Mouse (Mus musculus) intestine, embryonic 16.5 days (tissue): Measurements from ENCODE around the gene Fen1. TPM values are rescaled to one million over a fixed set of nuclear protein-coding genes. Genes with fewer than 3 reads are reported as not detected.
"Not testable (repeated sequence)": the region's sequence is repeated elsewhere in the genome, so short reads cannot be mapped to it uniquely, and the experiment has no call there.

Source experiments
- ATAC-seq: fragments of 200-750 bp; cut with Nextera tagmentation; 2 replicates; pipeline ENCODE4 v1.8.0; 2017; ENCODE audit warnings: moderate TSS enrichment, moderate library complexity
- H3K27ac ChIP-seq: fragments of 300-500 bp; sonication (generic); 2 replicates; pipeline ENCODE4 v1.5.1; 2014; ENCODE audit warnings: mild to moderate bottlenecking, low read length
- H3K27me3 ChIP-seq: fragments of 300-500 bp; sonication (generic); replicated peaks from 2 replicates; pipeline ENCODE4 v1.6.1; 2014; ENCODE audit warnings: low read length, control low read depth, mixed read lengths; ENCODE audit not compliant: control insufficient read depth, insufficient read depth
- H3K36me3 ChIP-seq: fragments of 300-500 bp; sonication (generic); 2 replicates; pipeline ENCODE4 v1.6.1; 2014; ENCODE audit warnings: low read length, control low read depth; ENCODE audit not compliant: control insufficient read depth, insufficient read depth
- H3K4me1 ChIP-seq: fragments of 300-500 bp; sonication (generic); 2 replicates; pipeline ENCODE4 v1.6.1; 2014; ENCODE audit warnings: low read length, control low read depth, mixed read lengths; ENCODE audit not compliant: control insufficient read depth, insufficient read depth
- H3K4me2 ChIP-seq: fragments of 300-500 bp; sonication (generic); 2 replicates; pipeline ENCODE4 v1.6.1; 2014; ENCODE audit warnings: low read depth, low read length, control low read depth
- H3K4me3 ChIP-seq: fragments of 300-500 bp; sonication (generic); 2 replicates; pipeline ENCODE4 v1.5.1; 2014; ENCODE audit warnings: mild to moderate bottlenecking, low read length
- H3K9ac ChIP-seq: fragments of 300-500 bp; sonication (generic); 2 replicates; pipeline ENCODE4 v1.6.1; 2014; ENCODE audit warnings: low read depth, low read length
- H3K9me3 ChIP-seq: fragments of 300-500 bp; sonication (generic); 2 replicates; pipeline ENCODE4 v1.6.1; 2016; ENCODE audit warnings: low read length, control low read depth; ENCODE audit not compliant: control insufficient read depth
- WGBS: fragments of 180-500 bp; shearing (Covaris S2); extraction: QIAGEN DNeasy Blood & Tissue Kit; methylation state at CpG from one replicate; pipeline ENCODE4 v1.1.7; 2014; 5-methylcytosine and 5-hydroxymethylcytosine counted together
- polyA plus RNA-seq: library from polyadenylated mRNA; unstranded; fragments of >200 nt; fragmentation: Nextera tagmentation; extraction: Ambion mirVana; gene quantifications from 2 replicates; pipeline ENCODE4 v1.2.1, GENCODE M21; 2015

Gene Fen1
- polyA plus RNA-seq, 1 experiment from 2014 or later = 87.8 TPM

DNA sequence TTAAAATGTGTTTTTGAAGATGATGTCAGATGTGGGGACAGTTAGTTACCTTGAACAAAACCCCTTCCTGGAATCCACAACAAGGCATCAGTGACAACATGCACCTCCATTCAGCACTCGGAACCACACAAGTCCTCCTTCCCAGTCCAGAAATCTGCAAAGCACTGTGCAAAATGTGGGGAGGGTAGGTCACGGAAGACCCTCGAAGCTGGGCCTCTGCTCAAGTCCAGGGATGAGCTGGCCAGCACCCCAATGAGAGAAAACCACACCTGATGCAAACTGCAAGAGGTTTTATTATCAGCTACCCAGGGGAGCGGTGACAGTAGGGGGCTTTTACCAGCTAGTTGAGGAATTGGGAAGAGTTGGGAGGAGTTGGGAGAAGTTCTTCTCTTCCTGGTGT lies 29.0 kb downstream of the Fen1 start:
- H3K27me3 ChIP-seq = no peaks in the 10 kb centered on the region
- no peak overlapping the region for H3K4me2 ChIP-seq
- WGBS = 76% methylated on average over 4 of the region's 4 CpGs
- H3K9ac ChIP-seq = no peak overlapping the region
- no peaks in the 10 kb centered on the region for H3K9me3 ChIP-seq
- no peak overlapping the region for H3K27ac ChIP-seq
- H3K4me1 ChIP-seq = no peaks in the 10 kb centered on the region
- no peak for ATAC-seq
- no peak overlapping the region for H3K4me3 ChIP-seq
- no peaks in the 10 kb centered on the region for H3K36me3 ChIP-seq

DNA sequence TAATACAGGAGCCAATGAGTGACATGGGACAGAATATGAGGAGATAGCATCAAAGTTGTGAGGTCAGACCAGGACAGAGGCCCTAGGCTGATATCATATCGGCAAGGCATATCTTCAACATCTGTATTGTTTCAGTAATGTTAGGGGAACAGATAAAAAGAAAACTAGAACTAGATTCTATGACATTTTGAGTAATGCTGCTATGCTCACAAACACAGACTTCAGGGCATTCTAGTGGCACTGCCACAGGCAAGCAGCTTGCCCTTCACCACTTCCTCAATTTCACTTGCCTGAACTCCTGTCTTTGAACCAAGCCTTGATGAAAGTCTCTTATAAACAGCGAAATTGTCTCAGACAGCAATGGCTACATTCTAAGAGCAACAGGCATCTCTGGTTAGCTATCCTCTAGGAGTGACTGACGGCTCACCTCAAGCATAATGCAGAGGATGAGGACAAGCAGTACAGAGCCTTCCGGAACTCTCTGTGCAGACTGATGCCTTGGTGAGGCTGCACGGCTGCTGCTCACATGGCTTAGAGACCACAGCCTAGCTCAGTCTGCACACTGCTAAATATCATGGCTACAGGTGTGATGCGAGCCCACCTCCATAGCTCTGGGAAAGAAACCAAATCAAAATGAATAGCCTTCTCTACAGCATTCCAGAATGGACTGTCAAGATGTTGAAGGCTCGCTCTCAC lies 30.0 kb downstream of the Fen1 start:
- Histone ChIP-seq H3K4me3 (no peak overlapping the region), H3K9ac (no peak overlapping the region), H3K36me3 (no peaks in the 10 kb centered on the region), H3K4me2 (no peak overlapping the region), H3K27me3 (no peaks in the 10 kb centered on the region), H3K9me3 (no peaks in the 10 kb centered on the region), H3K4me1 (no peaks in the 10 kb centered on the region), H3K27ac (no peak overlapping the region)
- ATAC-seq = no peak
- WGBS = 87% methylated on average over 7 of the region's 7 CpGs

DNA sequence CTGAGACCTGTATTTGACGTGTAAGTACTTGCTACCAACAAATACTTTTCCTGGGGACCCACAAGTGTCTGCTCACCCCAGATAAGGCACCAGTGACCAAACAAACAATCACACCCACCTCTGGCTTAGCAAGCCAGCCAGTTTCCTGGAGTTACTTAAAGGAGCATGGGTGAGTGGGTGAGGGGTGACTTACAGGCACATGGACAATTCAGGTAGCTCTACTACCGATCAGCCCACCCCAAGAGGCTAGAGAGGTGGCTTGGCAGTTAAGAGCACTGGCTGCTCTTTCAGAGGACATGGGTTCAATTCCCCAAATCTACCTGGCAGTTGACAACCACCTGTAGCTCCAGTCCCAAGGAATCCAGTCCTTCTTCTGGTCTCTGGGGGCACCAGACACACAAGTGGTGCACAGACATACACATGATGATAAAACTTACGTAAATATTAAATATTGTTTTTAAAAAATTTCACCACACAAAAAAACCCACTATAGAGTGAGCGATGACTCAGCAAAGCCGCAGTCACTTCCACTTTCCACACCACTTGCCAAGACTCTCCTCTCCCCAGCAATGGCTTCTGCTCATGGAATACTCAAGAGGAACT lies 30.8 kb downstream of the Fen1 start:
- WGBS = 76% methylated on average over 5 of the region's 5 CpGs
- no peaks in the 10 kb centered on the region for H3K9me3 ChIP-seq
- no peaks in the 10 kb centered on the region for H3K27me3 ChIP-seq
- no peaks in the 10 kb centered on the region for H3K4me1 ChIP-seq
- no peak overlapping the region for H3K9ac ChIP-seq
- H3K4me3 ChIP-seq = no peak overlapping the region
- no peaks in the 10 kb centered on the region for H3K36me3 ChIP-seq
- peak; percentile 59; the same call in 1 of the 2 replicates for ATAC-seq
- H3K4me2 ChIP-seq = no peak overlapping the region
- no peak overlapping the region for H3K27ac ChIP-seq

DNA sequence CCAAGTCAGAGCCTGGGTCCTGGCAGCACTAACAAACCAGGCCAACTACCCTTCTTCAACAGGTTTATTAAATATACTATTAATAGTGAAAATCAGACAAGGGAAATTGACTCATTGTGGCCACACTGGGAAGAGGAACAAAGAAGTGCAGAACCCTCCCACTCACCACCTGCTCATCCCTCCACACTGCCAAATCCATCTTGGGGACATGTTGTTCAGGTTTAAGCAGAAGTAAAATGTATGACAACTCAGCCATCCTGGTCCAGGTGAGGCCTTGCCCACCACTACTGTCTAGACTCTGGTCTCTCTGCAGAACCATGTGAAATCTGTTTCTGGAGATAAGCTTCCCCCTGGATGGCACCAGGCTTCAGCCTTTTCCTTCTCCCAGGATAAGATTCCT lies 32.1 kb downstream of the Fen1 start:
- H3K4me3 ChIP-seq = no peak overlapping the region
- no peaks in the 10 kb centered on the region for H3K4me1 ChIP-seq
- H3K27ac ChIP-seq = no peak overlapping the region
- H3K4me2 ChIP-seq = no peak overlapping the region
- H3K36me3 ChIP-seq = no peaks in the 10 kb centered on the region
- no peak overlapping the region for H3K9ac ChIP-seq
- H3K9me3 ChIP-seq = no peaks in the 10 kb centered on the region
- no peaks in the 10 kb centered on the region for H3K27me3 ChIP-seq
- no peak for ATAC-seq

DNA sequence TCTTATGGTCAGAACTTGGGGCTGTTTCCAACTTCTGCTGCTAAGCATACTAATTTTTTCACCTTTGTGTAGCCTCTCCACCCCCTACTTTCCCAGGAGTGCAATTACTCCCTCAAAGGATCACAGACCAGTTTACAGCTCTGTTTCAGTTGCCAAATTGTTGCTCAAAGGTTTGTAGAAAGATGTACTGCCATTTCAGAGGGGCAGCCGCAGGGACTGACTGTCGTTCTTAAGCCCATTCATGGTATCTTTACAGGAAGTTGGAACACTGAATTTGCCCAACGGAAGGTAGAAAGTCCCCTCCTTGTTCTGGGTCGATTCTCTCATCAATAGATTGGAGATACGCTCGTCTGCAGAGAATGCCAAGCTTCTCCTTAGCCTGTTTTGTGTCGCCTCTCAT lies 32.6 kb downstream of the Fen1 start:
- no peaks in the 10 kb centered on the region for H3K9me3 ChIP-seq

DNA sequence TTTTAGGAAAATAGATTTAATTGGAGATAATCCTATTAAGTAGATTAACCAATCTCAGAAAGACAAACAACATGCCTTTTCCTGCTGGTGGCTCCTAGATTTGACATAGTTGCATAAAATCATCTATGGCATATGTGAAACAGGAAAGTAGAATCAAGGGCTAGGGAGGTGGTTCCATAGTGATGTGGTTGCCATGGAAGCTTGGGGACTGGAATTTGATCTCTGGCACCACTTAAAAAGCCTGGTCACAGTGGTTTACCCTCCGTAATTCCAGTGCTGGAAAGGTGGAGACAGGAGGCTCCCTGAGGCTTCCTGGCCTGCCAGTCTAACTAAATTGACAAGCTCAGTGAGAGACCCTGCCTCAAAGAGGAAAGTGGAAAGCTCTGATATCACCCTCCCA lies 33.5 kb downstream of the Fen1 start:
- WGBS = 38% methylated on average over 1 of the region's 1 CpGs
- ATAC-seq = no peak

More for the DNA sequence above, 32.6 kb downstream of the Fen1 start:
- Histone ChIP-seq H3K9ac (no peak overlapping the region), H3K27ac (no peak overlapping the region), H3K27me3 (no peaks in the 10 kb centered on the region), H3K4me2 (no peak overlapping the region), H3K36me3 (no peaks in the 10 kb centered on the region), H3K4me3 (no peak overlapping the region), H3K4me1 (no peaks in the 10 kb centered on the region)
- 80% methylated on average over 7 of the region's 7 CpGs for WGBS
- ATAC-seq = no peak

DNA sequence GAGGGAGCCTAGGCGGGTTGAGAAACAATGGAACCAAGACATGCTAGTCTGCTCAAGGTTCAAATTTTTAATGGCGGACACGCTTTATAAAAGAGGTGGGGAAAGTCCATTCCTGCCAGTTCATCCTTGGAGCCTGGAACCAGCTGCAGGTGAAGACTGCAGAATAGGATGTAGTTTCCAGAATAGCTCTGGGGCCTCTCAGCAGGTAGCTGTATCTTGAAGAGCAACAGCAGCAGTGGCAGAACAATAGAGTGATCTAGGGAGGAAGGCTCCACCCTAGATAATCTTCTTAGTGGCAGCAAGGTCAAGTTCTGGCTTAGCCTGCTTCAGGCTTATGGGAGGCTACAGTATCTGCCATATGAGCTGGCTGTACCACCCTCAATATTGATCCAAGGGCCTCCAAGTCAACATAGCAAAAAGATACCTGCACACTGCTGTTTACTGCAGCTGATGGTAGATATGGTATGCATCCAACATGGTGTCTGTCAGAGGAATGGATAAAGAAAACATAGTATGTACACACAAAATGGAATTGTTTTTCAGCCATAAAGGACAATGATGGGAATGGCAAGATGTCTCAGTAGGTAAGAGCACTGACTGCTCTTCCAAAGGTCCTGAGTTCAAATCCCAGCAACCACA lies 34.2 kb downstream of the Fen1 start:
- H3K9me3 ChIP-seq, H3K36me3 ChIP-seq, H3K4me2 ChIP-seq, ATAC-seq, H3K9ac ChIP-seq, H3K4me3 ChIP-seq, H3K27me3 ChIP-seq, H3K27ac ChIP-seq, H3K4me1 ChIP-seq: not testable (repeated sequence)
- 83% methylated on average over 3 of the region's 3 CpGs for WGBS

More for the DNA sequence above, 33.5 kb downstream of the Fen1 start:
- Histone ChIP-seq H3K4me2 (no peak overlapping the region), H3K4me1 (no peaks in the 10 kb centered on the region), H3K36me3 (no peaks in the 10 kb centered on the region), H3K27me3 (no peaks in the 10 kb centered on the region), H3K27ac (no peak overlapping the region), H3K9ac (no peak overlapping the region), H3K4me3 (no peak overlapping the region), H3K9me3 (no peaks in the 10 kb centered on the region)

DNA sequence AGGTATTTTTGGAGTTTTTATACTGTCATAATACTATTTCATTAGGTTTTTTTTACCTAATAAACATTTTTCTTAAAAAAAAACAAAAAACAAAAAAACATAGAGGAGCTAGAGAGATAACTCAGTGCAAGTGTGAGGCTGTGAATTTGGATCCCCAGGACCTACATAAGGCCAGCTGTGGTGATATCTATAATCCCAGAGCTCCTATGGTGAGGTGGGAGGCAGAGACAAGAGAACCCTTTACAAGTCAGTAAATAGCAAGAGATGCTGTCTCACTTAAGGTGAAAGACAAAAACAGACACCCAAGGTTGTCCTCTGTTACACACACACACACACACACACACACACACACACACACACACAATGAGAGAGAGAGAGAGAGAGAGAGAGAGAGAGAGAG lies 34.8 kb downstream of the Fen1 start:
- no peak overlapping the region for H3K4me3 ChIP-seq
- H3K27ac ChIP-seq = no peak overlapping the region
- no peaks in the 10 kb centered on the region for H3K36me3 ChIP-seq
- no peak overlapping the region for H3K4me2 ChIP-seq
- H3K9ac ChIP-seq = no peak overlapping the region
- no peak for ATAC-seq
- no peaks in the 10 kb centered on the region for H3K4me1 ChIP-seq
- H3K27me3 ChIP-seq = no peaks in the 10 kb centered on the region
- H3K9me3 ChIP-seq = no peaks in the 10 kb centered on the region

DNA sequence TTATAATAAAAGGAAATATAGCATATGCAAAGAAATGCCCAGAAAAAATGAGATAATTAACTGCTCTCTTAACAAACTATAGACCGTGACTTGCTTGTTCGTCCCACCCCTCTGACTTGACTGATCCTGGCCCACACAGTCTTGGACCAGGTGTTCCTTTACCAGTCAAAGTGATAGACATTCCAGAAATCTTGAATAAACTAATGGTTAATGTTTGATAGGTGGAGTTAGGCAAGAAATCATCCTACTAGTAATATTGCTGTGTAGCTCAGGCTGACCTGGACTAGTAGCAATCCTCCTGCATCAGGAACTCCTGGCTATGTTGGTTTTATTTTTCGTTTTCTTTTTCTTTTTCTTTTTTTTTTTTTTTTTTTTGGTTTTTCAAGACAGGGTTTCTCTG lies 35.5 kb downstream of the Fen1 start:
- H3K27ac ChIP-seq = no peak overlapping the region
- H3K4me3 ChIP-seq = no peak overlapping the region
- ATAC-seq = no peak
- no peaks in the 10 kb centered on the region for H3K9me3 ChIP-seq
- H3K9ac ChIP-seq = no peak overlapping the region
- 82% methylated on average over 3 of the region's 3 CpGs for WGBS
- no peaks in the 10 kb centered on the region for H3K36me3 ChIP-seq
- no peaks in the 10 kb centered on the region for H3K4me1 ChIP-seq
- H3K27me3 ChIP-seq = no peaks in the 10 kb centered on the region
- H3K4me2 ChIP-seq = no peak overlapping the region
